Mouse (Mus musculus) small intestine, adult 2 months (tissue): ENCODE measurements around the gene Stat3.

Source experiments
- CTCF ChIP-seq: fragments of 200-500 bp; IDR thresholded peaks from 2 replicates; pipeline ENCODE4 v1.5.1; 2012; ENCODE audit warnings: low read depth, mild to moderate bottlenecking, control low read depth, inconsistent platforms, low read length, moderate library complexity, mixed read lengths; ENCODE audit not compliant: insufficient replicate concordance, insufficient read length; ENCODE audit errors: extremely low read depth
- POLR2A ChIP-seq: fragments of 200-500 bp; IDR thresholded peaks from 2 replicates; pipeline ENCODE4 v1.6.1; 2012; ENCODE audit warnings: low read depth, mild to moderate bottlenecking, control low read depth, inconsistent platforms, low read length, moderate library complexity

GRCm38 (mm10) chr11:100838894-100839293 is 100.4 kb downstream of the Stat3 start:
- TF ChIP-seq POLR2A = no peak
- no peak for TF ChIP-seq CTCF
